Mouse (Mus musculus): ENCODE data around the gene Acot3.
"Not testable (repeated sequence)": the region's sequence is repeated elsewhere in the genome, so short reads cannot be mapped to it uniquely, and the experiment has no call there.

Acot3 gene

GRCm38 (mm10) chr12:84029043-84029442 is 22.9 kb upstream of the Acot3 start:
- H3K27me3 ChIP-seq (ENCODE audit: control insufficient read depth, insufficient read depth, low read length, poor library complexity, severe bottlenecking); DNase-seq (ENCODE audit: low read depth, low spot score); H3K36me3 ChIP-seq (ENCODE audit: control insufficient read depth, insufficient read depth, low read length, poor library complexity, severe bottlenecking): not testable (repeated sequence)

GRCm38 (mm10) chr12:84030659-84031332 is 21.1 kb upstream of the Acot3 start:
- no peaks in the 10 kb centered on the region for H3K27me3 ChIP-seq (ENCODE audit: control insufficient read depth, insufficient read depth, low read length, poor library complexity, severe bottlenecking)
- DNase-seq (ENCODE audit: low read depth, low spot score), result peak; percentile 89
- no peaks in the 10 kb centered on the region for H3K36me3 ChIP-seq (ENCODE audit: control insufficient read depth, insufficient read depth, low read length, poor library complexity, severe bottlenecking)

GRCm38 (mm10) chr12:84032854-84033253 is 19.1 kb upstream of the Acot3 start:
- Histone ChIP-seq H3K36me3 (ENCODE audit: control insufficient read depth, insufficient read depth, low read length, poor library complexity, severe bottlenecking) (no peaks in the 10 kb centered on the region), H3K27me3 (ENCODE audit: control insufficient read depth, insufficient read depth, low read length, poor library complexity, severe bottlenecking) (no peaks in the 10 kb centered on the region)
- DNase-seq (ENCODE audit: low read depth, low spot score), result no peak

GRCm38 (mm10) chr12:84033302-84033701 is 18.6 kb upstream of the Acot3 start:
- not testable (repeated sequence) for H3K27me3 ChIP-seq (ENCODE audit: control insufficient read depth, insufficient read depth, low read length, poor library complexity, severe bottlenecking); H3K36me3 ChIP-seq (ENCODE audit: control insufficient read depth, insufficient read depth, low read length, poor library complexity, severe bottlenecking); DNase-seq (ENCODE audit: low read depth, low spot score)

- Histone ChIP-seq H3K36me3 (ENCODE audit: control insufficient read depth, insufficient read depth, low read length, poor library complexity, severe bottlenecking) (no peaks in the 10 kb centered on the region), H3K27me3 (ENCODE audit: control insufficient read depth, insufficient read depth, low read length, poor library complexity, severe bottlenecking) (no peaks in the 10 kb centered on the region)
- DNase-seq (ENCODE audit: low read depth, low spot score), result no peak
These were observed 17.8 kb upstream of the Acot3 start for GRCm38 (mm10) chr12:84034108-84034507.

GRCm38 (mm10) chr12:84038241-84038640 is 13.7 kb upstream of the Acot3 start, which contains the start of gene Acot4:
Acot4 (plus strand) TSS chr12:84038379.
- H3K27me3 ChIP-seq (ENCODE audit: control insufficient read depth, insufficient read depth, low read length, poor library complexity, severe bottlenecking); DNase-seq (ENCODE audit: low read depth, low spot score); H3K36me3 ChIP-seq (ENCODE audit: control insufficient read depth, insufficient read depth, low read length, poor library complexity, severe bottlenecking): not testable (repeated sequence)

GRCm38 (mm10) chr12:84038691-84039111 is 13.2 kb upstream of the Acot3 start, which contains the start of gene Gm49366:
Gm49366 (plus strand) TSS chr12:84038935.
- not testable (repeated sequence) for H3K36me3 ChIP-seq (ENCODE audit: control insufficient read depth, insufficient read depth, low read length, poor library complexity, severe bottlenecking); DNase-seq (ENCODE audit: low read depth, low spot score); H3K27me3 ChIP-seq (ENCODE audit: control insufficient read depth, insufficient read depth, low read length, poor library complexity, severe bottlenecking)

GRCm38 (mm10) chr12:84042248-84042647 is 9.7 kb upstream of the Acot3 start:
- no peaks in the 10 kb centered on the region for H3K27me3 ChIP-seq (ENCODE audit: control insufficient read depth, insufficient read depth, low read length, poor library complexity, severe bottlenecking)
- no peak for DNase-seq (ENCODE audit: low read depth, low spot score)
- no peaks in the 10 kb centered on the region for H3K36me3 ChIP-seq (ENCODE audit: control insufficient read depth, insufficient read depth, low read length, poor library complexity, severe bottlenecking)

- no peaks in the 10 kb centered on the region for H3K27me3 ChIP-seq (ENCODE audit: control insufficient read depth, insufficient read depth, low read length, poor library complexity, severe bottlenecking)
- no peak for DNase-seq (ENCODE audit: low read depth, low spot score)
These were observed 7.9 kb upstream of the Acot3 start for GRCm38 (mm10) chr12:84044045-84044444.

GRCm38 (mm10) chr12:84046906-84047305 is 5.0 kb upstream of the Acot3 start:
- Histone ChIP-seq H3K36me3 (ENCODE audit: control insufficient read depth, insufficient read depth, low read length, poor library complexity, severe bottlenecking) (no peaks in the 10 kb centered on the region), H3K27me3 (ENCODE audit: control insufficient read depth, insufficient read depth, low read length, poor library complexity, severe bottlenecking) (no peaks in the 10 kb centered on the region)
- no peak for DNase-seq (ENCODE audit: low read depth, low spot score)

More at GRCm38 (mm10) chr12:84044045-84044444, 7.9 kb upstream of the Acot3 start:
- no peaks in the 10 kb centered on the region for H3K36me3 ChIP-seq (ENCODE audit: control insufficient read depth, insufficient read depth, low read length, poor library complexity, severe bottlenecking)

- not testable (repeated sequence) for DNase-seq (ENCODE audit: low read depth, low spot score); H3K27me3 ChIP-seq (ENCODE audit: control insufficient read depth, insufficient read depth, low read length, poor library complexity, severe bottlenecking)
These were observed 1.2 kb upstream of the Acot3 start for GRCm38 (mm10) chr12:84050744-84051143.

GRCm38 (mm10) chr12:84052609-84053008 is 665 bp downstream of the Acot3 start:
- Histone ChIP-seq H3K36me3 (ENCODE audit: control insufficient read depth, insufficient read depth, low read length, poor library complexity, severe bottlenecking) (no peaks in the 10 kb centered on the region), H3K27me3 (ENCODE audit: control insufficient read depth, insufficient read depth, low read length, poor library complexity, severe bottlenecking) (no peaks in the 10 kb centered on the region; the same call in 1 of the 2 replicates)
- DNase-seq (ENCODE audit: low read depth, low spot score), result no peak

More at GRCm38 (mm10) chr12:84050744-84051143, 1.2 kb upstream of the Acot3 start:
- not testable (repeated sequence) for H3K36me3 ChIP-seq (ENCODE audit: control insufficient read depth, insufficient read depth, low read length, poor library complexity, severe bottlenecking)

GRCm38 (mm10) chr12:84053173-84053572 is 1.2 kb downstream of the Acot3 start:
- Histone ChIP-seq H3K36me3 (ENCODE audit: control insufficient read depth, insufficient read depth, low read length, poor library complexity, severe bottlenecking) (no peaks in the 10 kb centered on the region), H3K27me3 (ENCODE audit: control insufficient read depth, insufficient read depth, low read length, poor library complexity, severe bottlenecking) (no peaks in the 10 kb centered on the region; the same call in 1 of the 2 replicates)
- no peak for DNase-seq (ENCODE audit: low read depth, low spot score)

- Histone ChIP-seq H3K36me3 (ENCODE audit: control insufficient read depth, insufficient read depth, low read length, poor library complexity, severe bottlenecking) (no peaks in the 10 kb centered on the region), H3K27me3 (ENCODE audit: control insufficient read depth, insufficient read depth, low read length, poor library complexity, severe bottlenecking) (no peaks in the 10 kb centered on the region; the same call in 1 of the 2 replicates)
- no peak for DNase-seq (ENCODE audit: low read depth, low spot score)
These were observed 1.9 kb downstream of the Acot3 start for GRCm38 (mm10) chr12:84053679-84054391.

- Histone ChIP-seq H3K27me3 (ENCODE audit: control insufficient read depth, insufficient read depth, low read length, poor library complexity, severe bottlenecking) (no peaks in the 10 kb centered on the region), H3K36me3 (ENCODE audit: control insufficient read depth, insufficient read depth, low read length, poor library complexity, severe bottlenecking) (no peaks in the 10 kb centered on the region)
- DNase-seq (ENCODE audit: low read depth, low spot score), result peak; percentile 70
These were observed 9.0 kb downstream of the Acot3 start for GRCm38 (mm10) chr12:84060946-84061345.

All from splenic B cell, adult 2 months (primary cell).